Mouse (Mus musculus) hindbrain, embryonic 15.5 days (tissue): ENCODE data around the gene Nfic. TPM values are rescaled to one million over a fixed set of nuclear protein-coding genes. Genes with fewer than 3 reads are reported as not detected.
A peak's percentile ranks its signal among the peaks of the same experiment; 100 is the strongest.

Source experiments
- ATAC-seq: fragments of 200-750 bp; cut with Nextera tagmentation; 2 replicates; pipeline ENCODE4 v1.8.0; 2017; ENCODE audit warnings: low read depth, moderate number of reproducible peaks, moderate TSS enrichment; ENCODE audit not compliant: low FRiP score
- H3K27ac ChIP-seq: fragments of 300-500 bp; sonication (generic); replicated peaks from 2 replicates; pipeline ENCODE4 v1.5.1; 2015; ENCODE audit warnings: mild to moderate bottlenecking, inconsistent platforms
- H3K27me3 ChIP-seq: fragments of 300-500 bp; sonication (generic); 2 replicates; pipeline ENCODE4 v1.6.1; 2015; ENCODE audit warnings: control low read depth, inconsistent platforms
- H3K36me3 ChIP-seq: fragments of 300-500 bp; sonication (generic); 2 replicates; pipeline ENCODE4 v1.6.1; 2015; ENCODE audit warnings: control low read depth, inconsistent platforms
- H3K4me1 ChIP-seq: fragments of 300-500 bp; sonication (generic); replicated peaks from 2 replicates; pipeline ENCODE4 v1.6.1; 2015; ENCODE audit warnings: control low read depth, inconsistent platforms
- H3K4me2 ChIP-seq: fragments of 300-500 bp; sonication (generic); 2 replicates; pipeline ENCODE4 v1.6.1; 2015; ENCODE audit warnings: moderate library complexity, mild to moderate bottlenecking, inconsistent platforms
- H3K4me3 ChIP-seq: fragments of 300-500 bp; sonication (generic); 2 replicates; pipeline ENCODE4 v1.5.1; 2015; ENCODE audit warnings: mild to moderate bottlenecking, inconsistent platforms
- H3K9ac ChIP-seq: fragments of 300-500 bp; sonication (generic); 2 replicates; pipeline ENCODE4 v1.6.1; 2015; ENCODE audit warnings: inconsistent platforms
- H3K9me3 ChIP-seq: fragments of 300-500 bp; sonication (generic); 2 replicates; pipeline ENCODE4 v1.6.1; 2016; ENCODE audit warnings: control low read depth, inconsistent platforms
- WGBS: fragments of 180-500 bp; shearing (Covaris S2); methylation state at CpG from one replicate; pipeline ENCODE4 v1.1.7; 2015; 5-methylcytosine and 5-hydroxymethylcytosine counted together
- polyA plus RNA-seq: library from polyadenylated mRNA; unstranded; fragments of >200 nt; fragmentation: Nextera tagmentation; extraction: Ambion mirVana; gene quantifications from 2 replicates; pipeline ENCODE4 v1.2.1, GENCODE M21; 2015

Nfic gene
- polyA plus RNA-seq, 1 experiment from 2014 or later: 26.6 TPM

DNA sequence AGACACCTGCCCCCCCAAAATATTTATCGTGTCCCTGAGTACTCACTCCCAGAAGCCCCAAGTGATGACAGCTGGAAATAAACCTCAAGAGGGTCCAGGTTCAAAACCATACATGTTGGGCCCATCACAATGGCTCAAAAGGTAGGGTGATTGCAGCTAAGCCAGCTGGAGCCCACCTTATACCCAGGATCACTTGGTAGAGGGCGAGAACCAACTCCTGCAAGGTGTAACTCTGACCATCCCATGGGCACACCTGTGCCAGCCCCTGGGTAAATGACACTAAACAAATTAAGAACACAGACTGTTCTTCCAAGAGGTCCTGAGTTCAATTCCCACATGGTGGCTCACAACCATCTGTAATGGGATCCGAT lies 76.3 kb downstream of the Nfic start:
- Histone ChIP-seq H3K4me1 (peaks cover 26% of the 10 kb centered on the region), H3K27ac (peak overlapping the region; percentile 71), H3K9me3 (no peaks in the 10 kb centered on the region), H3K36me3 (0 out of 2 replicates have a peak, but pooled peaks cover 3% of the 10 kb centered on the region), H3K9ac (peak overlapping the region; percentile 37), H3K27me3 (no peaks in the 10 kb centered on the region), H3K4me3 (peak overlapping the region; percentile 70), H3K4me2 (peak overlapping the region; percentile 58)
- ATAC-seq: no peak
- 61% methylated on average over 3 of the region's 3 CpGs for WGBS

DNA sequence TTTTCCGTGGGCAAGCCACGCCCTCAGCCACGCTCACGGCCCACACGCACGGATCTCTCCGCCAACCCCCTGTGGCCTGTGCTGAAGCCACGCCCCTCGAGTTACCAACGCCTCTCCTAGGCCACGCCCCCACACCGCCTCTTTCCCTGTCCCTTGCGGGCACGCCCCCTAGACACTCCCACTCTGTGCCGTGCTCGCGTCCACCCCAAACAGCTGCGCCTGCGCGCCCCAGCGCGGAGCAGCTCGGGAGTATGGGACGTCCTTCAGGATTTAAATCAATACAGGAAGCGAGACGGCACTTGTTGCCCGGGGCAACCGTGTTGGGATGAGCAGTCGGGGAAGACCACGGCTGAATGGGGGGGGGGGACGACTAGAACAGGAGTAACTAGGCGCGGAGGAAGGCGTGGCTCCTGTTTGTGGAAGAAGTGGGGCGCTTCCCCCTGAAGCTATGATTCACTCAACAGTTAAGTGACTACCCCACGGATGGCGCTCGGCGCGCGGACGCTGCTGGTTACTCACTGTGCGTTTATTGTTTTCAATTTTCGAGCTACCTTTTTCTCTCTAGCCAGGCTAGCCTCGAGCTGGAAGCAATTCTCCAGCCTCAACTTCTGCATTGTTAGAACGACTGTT lies 76.8 kb downstream of the Nfic start:
- peak; percentile 97 for ATAC-seq
- Histone ChIP-seq H3K4me3 (peak overlapping the region; percentile 70), H3K4me2 (peak overlapping the region; percentile 58), H3K9ac (peak overlapping the region; percentile 37), H3K27me3 (no peaks in the 10 kb centered on the region), H3K4me1 (peaks cover 26% of the 10 kb centered on the region), H3K36me3 (peaks cover 8% of the 10 kb centered on the region; the same call in 1 of the 2 replicates), H3K9me3 (no peaks in the 10 kb centered on the region), H3K27ac (peak overlapping the region; percentile 85)
- under 1% methylated on average over 42 of the region's 46 CpGs for WGBS

DNA sequence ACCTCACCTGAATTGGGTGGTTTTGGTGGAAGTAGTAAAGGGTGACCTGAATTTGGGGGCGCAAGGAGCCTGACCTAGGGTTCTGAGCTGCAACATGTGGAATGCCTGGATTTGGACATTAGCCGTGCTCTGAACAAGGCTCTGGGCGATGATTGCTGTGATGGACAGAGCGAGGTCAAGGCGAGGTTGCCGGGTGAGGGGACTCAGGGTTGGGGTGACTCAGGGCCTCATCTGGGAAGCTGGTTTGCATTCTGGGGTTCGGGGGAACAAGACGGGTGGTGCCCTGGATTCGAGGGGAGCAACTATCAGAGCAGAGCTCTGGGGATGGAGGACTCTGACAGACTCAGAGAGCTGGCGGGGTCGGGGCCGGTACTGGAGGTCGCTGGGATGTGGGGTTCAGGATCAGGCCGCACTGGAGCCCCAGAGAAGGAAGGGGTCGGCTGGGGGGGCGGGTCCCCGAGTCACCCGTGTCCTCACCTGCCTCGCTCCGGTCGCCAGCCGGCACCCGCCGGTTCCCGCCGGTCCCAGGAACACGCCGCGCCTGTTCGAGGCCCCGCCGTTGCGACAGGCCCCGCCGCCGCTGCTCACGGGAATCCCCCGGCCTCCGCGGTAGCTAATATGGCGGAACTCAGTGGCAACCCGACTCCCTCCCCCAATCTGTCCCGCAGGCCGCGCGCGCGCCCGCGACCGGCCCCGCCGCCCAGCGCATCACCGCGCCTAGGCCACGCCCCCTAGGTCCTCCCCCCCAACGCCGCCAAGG lies 77.5 kb downstream of the Nfic start, which contains the start of gene Fzr1:
Fzr1 (minus strand) TSS at position 724 of the 760 bp plus-strand sequence.
- Histone ChIP-seq H3K9me3 (no peaks in the 10 kb centered on the region), H3K27me3 (no peaks in the 10 kb centered on the region), H3K4me2 (peak within 1 kb of the TSS; percentile 76), H3K36me3 (peaks cover 13% of the 10 kb centered on the region), H3K4me3 (peak within 1 kb of the TSS; percentile 70), H3K9ac (peak within 1 kb of the TSS; percentile 79), H3K27ac (peak within 1 kb of the TSS; percentile 85), H3K4me1 (peaks cover 28% of the 10 kb centered on the region)
- peak; percentile 21; the same call in 1 of the 2 replicates for ATAC-seq
- under 1% methylated on average over 56 of the region's 59 CpGs for WGBS

DNA sequence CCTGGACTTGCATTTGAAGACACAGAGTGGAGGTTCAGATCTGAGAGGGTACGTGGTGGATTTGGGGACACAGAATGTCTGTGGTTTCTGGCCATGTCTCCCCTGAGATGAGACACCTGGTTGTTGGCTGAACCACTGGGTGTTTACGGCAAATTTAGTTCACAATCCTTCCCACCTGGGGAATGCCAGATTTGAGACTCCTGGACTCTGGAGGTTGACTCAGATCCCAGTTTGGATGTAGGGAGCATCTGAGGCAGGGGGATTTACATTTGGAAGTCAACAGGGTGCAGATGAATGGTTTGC lies 78.1 kb downstream of the Nfic start:
- H3K36me3 ChIP-seq: peaks cover 13% of the 10 kb centered on the region
- H3K27me3 ChIP-seq: no peaks in the 10 kb centered on the region
- WGBS: 66% methylated on average over 2 of the region's 2 CpGs
- 0 out of 2 replicates have a peak overlapping the region, but pooled peaks have one; percentile 85 for H3K27ac ChIP-seq
- H3K9me3 ChIP-seq: no peaks in the 10 kb centered on the region
- peak overlapping the region; percentile 70 for H3K4me3 ChIP-seq
- peaks cover 30% of the 10 kb centered on the region for H3K4me1 ChIP-seq
- H3K9ac ChIP-seq: peak overlapping the region; percentile 79
- peak overlapping the region; percentile 76 for H3K4me2 ChIP-seq
- no peak for ATAC-seq

DNA sequence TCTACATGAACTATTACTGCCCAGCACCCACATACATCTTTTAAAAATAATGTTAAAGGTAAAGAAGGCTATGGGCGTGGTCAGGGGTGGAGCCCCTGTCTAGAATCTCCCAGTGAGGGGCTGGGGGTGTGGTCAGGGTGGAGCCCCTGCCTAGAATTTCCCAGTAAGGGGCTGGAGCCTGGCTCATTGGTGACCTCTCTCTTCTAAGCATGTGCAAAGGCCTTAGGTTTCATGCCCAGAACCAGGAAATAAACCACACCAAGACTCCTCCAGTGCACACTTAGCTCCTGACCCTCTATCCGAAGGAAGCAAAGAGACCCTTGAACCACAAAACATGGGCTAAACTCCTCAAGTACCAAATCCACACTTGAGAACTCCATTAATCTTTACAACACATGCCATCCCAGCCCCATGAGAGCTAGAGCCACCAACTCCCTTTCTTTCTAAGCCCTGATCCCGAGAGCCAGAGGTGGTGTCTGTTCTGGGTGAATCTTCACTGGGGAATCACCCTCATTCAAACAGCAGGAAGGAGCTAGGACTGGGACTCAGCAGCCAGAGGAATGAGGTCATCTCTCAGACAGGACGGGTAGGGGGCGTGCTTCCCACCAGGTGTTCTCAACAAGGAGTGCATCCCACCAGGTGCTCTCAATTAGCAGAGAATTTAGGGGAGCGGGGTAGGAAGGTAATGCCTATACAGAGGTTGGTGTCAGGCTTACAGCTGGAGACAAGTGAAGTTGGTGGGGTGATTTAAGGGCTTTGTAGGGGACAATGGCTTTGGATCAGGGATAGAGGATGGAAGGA lies 78.7 kb downstream of the Nfic start:
- no peak for ATAC-seq
- 42% methylated on average over 6 of the region's 6 CpGs for WGBS
- Histone ChIP-seq H3K9ac (peak overlapping the region; percentile 79), H3K4me1 (peaks cover 30% of the 10 kb centered on the region), H3K27me3 (no peaks in the 10 kb centered on the region), H3K4me2 (peak overlapping the region; percentile 76), H3K36me3 (peaks cover 13% of the 10 kb centered on the region), H3K27ac (no peak overlapping the region), H3K4me3 (peak overlapping the region; percentile 70), H3K9me3 (no peaks in the 10 kb centered on the region)

DNA sequence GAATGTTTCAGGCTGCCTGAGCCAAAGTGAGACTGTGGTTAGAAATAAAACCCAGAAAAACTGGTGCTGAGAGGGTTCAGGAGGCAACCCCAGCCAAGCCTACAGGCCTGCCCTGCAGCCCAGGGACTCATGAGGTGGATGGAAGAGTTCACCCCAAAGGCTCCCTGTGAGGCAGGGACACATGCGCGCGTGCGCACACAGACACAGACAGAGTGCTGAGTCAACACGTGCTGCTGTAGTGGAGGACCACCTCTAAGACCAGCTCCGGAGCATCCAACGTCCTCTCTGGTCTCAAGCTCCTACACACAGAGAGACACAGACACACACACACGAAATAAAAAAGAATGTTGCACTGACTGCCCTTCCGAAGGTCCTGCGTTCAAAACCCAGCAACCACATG lies 80.1 kb downstream of the Nfic start:
- no peak overlapping the region for H3K9ac ChIP-seq
- H3K36me3 ChIP-seq: peaks cover 23% of the 10 kb centered on the region
- peaks cover 30% of the 10 kb centered on the region for H3K4me1 ChIP-seq
- ATAC-seq: no peak
- H3K9me3 ChIP-seq: no peaks in the 10 kb centered on the region
- H3K4me2 ChIP-seq: no peak overlapping the region
- H3K4me3 ChIP-seq: no peak overlapping the region
- no peak overlapping the region for H3K27ac ChIP-seq
- 92% methylated on average over 10 of the region's 10 CpGs for WGBS
- no peaks in the 10 kb centered on the region for H3K27me3 ChIP-seq

DNA sequence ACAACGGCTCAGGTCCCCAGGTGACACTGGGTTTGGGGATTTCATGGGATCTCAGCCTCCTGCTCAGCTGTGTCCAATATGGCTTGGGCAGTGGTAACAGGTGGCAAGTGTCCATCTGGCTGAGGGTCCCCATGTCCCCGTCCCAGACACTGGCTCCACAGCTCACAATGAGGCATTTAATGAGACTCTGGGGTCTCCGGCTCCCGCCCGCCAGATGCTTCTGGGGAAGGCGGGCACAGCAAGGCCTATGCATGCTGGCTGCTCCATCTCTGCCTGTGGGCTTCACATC lies 88.3 kb downstream of the Nfic start:
- H3K4me1 ChIP-seq: peaks cover 25% of the 10 kb centered on the region
- peaks cover 18% of the 10 kb centered on the region for H3K27me3 ChIP-seq
- no peak for ATAC-seq
- no peak overlapping the region for H3K9ac ChIP-seq
- no peak overlapping the region for H3K4me2 ChIP-seq
- 60% methylated on average over 6 of the region's 6 CpGs for WGBS
- no peak overlapping the region for H3K27ac ChIP-seq
- H3K36me3 ChIP-seq: peaks cover 49% of the 10 kb centered on the region
- no peaks in the 10 kb centered on the region for H3K9me3 ChIP-seq
- no peak overlapping the region for H3K4me3 ChIP-seq

DNA sequence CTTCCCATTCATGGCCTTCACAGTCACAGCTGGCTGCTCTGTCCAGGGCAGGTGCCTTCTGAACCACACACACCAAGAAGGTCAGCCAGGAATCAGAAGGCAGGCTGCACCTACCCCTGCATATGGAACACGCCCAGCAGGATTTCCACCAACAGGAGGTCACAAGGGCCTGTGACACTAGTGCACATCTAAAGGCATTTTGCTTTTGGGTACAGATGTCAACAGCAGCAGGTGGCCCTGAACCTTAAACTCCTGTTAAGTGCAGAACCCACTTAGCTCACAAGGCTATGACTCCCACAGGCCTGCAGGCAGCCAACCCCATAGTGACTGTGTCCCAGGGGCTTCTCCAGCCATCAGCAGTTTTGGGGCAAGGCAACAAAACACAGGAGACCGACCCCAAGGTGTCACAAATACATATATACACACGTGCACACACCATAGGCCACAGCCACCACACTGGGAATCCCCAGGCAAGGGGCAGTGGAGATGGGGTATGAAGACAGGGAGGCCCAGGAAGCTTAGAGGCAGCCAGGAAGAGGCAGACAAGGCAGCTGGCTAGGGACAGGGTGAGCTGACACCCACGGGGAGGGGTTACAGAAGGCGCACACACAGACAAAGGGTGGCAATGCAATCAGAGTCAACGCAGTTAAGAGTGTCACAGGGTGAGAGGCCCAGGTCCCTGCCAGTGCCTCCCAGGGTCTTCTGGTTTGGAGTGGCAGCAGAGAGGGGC lies 88.8 kb downstream of the Nfic start:
- Histone ChIP-seq H3K4me2 (no peak overlapping the region), H3K36me3 (peaks cover 49% of the 10 kb centered on the region), H3K27ac (no peak overlapping the region), H3K9ac (no peak overlapping the region), H3K4me1 (peaks cover 25% of the 10 kb centered on the region), H3K9me3 (no peaks in the 10 kb centered on the region), H3K4me3 (no peak overlapping the region), H3K27me3 (peaks cover 18% of the 10 kb centered on the region)
- ATAC-seq: no peak
- 78% methylated on average over 6 of the region's 6 CpGs for WGBS

DNA sequence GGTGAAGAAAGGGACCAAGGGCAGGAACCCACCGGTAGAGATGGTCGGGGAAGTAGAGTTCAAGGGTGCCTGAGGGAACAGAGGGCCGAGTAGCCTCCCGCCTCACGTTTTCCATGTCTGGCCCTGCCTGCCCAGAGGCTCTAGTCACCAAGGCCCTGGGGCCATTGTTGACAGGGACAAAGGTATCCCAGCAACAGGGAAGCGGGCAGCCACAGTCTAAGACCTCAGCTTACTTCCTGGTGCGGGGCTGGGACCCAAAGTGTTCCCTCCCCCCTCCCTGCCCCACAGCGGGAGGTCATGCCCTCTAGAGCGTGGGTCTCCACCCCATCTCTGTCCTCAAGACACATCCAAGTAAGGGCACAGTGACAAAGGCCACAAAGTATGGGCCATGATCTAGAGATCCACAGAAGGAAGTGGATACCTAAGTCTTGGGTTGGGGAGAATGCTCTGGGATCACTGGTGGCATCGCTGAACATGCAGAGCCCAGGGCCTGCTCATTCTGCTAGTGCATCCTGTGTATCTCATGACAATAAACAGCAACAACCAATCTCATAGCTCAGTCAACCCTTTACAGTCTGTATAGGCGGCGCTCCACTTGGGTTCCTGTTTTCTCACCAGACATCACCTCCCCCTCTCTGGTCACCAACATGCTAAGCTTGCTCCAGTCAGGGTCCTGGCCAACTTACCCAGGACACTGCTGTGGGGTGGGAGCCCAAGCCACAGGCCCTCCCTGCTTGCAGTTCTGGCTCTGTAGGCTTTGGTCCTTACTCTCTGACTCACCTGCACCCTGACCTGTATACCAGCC lies 89.6 kb downstream of the Nfic start, which contains the start of gene 4930404N11Rik:
4930404N11Rik (minus strand) TSS at position 145 of the 805 bp plus-strand sequence.
- H3K9ac ChIP-seq: no peak within 1 kb of the TSS
- peaks cover 25% of the 10 kb centered on the region for H3K4me1 ChIP-seq
- H3K4me2 ChIP-seq: peak within 1 kb of the TSS; percentile 50
- H3K4me3 ChIP-seq: peak within 1 kb of the TSS; percentile 21; the same call in 1 of the 2 replicates
- peaks cover 18% of the 10 kb centered on the region for H3K27me3 ChIP-seq
- 16% methylated on average over 12 of the region's 12 CpGs for WGBS
- no peak for ATAC-seq
- H3K36me3 ChIP-seq: peaks cover 44% of the 10 kb centered on the region
- no peaks in the 10 kb centered on the region for H3K9me3 ChIP-seq
- no peak within 1 kb of the TSS for H3K27ac ChIP-seq

DNA sequence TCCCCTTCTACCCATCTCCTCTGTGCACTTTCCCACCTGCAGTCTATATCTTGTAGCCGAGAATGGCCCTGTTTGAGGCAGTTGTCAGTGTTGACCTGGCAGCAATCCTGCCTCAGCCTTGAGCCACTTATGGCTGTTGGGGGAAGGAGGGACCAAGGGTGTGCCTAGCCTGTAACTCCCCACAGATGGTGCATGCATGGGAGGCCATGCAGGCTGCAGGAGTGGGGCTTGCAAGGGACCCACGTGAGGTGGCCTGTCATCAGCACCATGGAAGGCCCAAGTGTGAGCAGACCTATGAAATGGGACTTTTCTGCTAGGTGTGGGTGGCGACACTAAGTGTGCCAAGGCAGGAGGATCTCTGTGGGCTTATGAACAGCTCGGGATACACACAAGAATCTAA lies 90.4 kb downstream of the Nfic start:
- Histone ChIP-seq H3K9ac (no peak overlapping the region), H3K9me3 (no peaks in the 10 kb centered on the region), H3K27ac (no peak overlapping the region), H3K4me1 (peaks cover 25% of the 10 kb centered on the region), H3K36me3 (peaks cover 36% of the 10 kb centered on the region), H3K4me2 (no peak overlapping the region), H3K27me3 (peaks cover 18% of the 10 kb centered on the region), H3K4me3 (no peak overlapping the region)
- WGBS: 44% methylated on average over 4 of the region's 4 CpGs
- 0 out of 2 replicates have a peak, but pooled peaks have one; percentile 5 for ATAC-seq

DNA sequence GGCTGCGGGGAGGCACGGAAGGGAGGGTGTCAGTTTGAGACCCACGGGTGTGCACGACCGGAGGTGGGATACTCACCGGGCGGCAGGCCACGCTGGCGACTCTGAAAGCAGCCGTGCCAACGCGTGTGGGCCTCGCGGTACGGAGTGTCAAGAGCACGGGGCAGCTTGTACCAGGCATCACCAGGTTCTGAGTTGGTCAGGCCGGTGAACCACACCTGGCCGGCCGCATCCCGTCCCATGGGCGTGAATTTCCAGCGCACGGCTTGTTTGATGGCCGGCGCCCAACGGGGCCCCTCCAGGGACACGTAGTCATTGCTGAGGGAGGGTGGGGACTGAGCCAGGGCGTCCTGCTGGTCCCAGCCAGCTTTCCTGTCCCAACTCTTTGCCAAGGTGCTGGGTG lies 90.8 kb downstream of the Nfic start:
- H3K4me1 ChIP-seq: peaks cover 29% of the 10 kb centered on the region
- peak overlapping the region; percentile 21; the same call in 1 of the 2 replicates for H3K4me3 ChIP-seq
- H3K9me3 ChIP-seq: no peaks in the 10 kb centered on the region
- no peak overlapping the region for H3K27ac ChIP-seq
- 13% methylated on average over 26 of the region's 28 CpGs for WGBS
- no peak overlapping the region for H3K9ac ChIP-seq
- peak overlapping the region; percentile 50 for H3K4me2 ChIP-seq
- 0 out of 2 replicates have a peak, but pooled peaks have one; percentile 8 for ATAC-seq
- peaks cover 32% of the 10 kb centered on the region for H3K36me3 ChIP-seq
- H3K27me3 ChIP-seq: peaks cover 18% of the 10 kb centered on the region
